Mouse (Mus musculus): ENCODE data around the gene Clec2h.
"Not testable (repeated sequence)": the region's sequence is repeated elsewhere in the genome, so short reads cannot be mapped to it uniquely, and the experiment has no call there.

Gene Clec2h

DNA sequence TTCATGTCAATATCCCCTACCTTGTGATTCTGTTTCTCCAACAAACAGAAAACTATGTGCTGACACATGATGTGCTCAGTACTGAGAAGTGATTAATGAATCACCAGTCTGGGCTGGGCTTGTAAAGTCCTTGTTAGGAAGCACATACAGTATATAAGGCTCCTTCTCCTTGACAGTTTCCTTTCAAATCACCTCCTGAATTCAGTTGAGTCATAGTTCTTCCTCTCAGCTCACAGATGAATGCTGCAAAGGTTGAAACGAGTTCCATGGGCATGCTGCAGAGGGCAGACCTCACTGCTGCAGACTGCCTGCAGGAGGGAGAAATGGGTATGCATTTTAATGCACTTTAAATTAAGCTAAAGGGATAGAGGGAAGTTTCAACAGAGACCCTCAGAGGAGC lies at the start of gene Clec2h:
Gene Clec2h, plus strand, starts transcription at position 180 of the 400 bp plus-strand sequence.
- in situ Hi-C loops (cut with MboI, MseI) = no loop called here

DNA sequence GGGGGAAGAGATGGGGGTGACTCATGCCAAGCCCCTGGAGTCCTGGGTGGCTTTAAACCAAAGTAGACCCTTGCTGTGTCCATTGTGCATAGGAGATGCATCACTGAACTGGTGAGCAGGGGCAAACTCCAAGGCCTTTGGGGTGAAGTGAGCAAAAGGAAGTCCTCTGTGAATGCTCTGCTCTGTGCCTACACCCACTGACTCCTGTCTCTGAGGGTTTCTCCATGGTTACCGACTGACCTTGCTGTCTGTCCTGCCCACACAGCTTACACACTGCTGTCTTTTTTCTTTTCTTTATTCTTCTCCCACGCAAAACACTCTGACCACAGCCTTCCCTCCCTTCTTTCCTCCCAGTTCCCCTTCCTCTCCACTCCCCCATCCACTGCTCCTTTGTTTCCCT lies 39.5 kb upstream of the Clec2h start:
- in situ Hi-C loops (cut with MboI, MseI) = no loop called here

DNA sequence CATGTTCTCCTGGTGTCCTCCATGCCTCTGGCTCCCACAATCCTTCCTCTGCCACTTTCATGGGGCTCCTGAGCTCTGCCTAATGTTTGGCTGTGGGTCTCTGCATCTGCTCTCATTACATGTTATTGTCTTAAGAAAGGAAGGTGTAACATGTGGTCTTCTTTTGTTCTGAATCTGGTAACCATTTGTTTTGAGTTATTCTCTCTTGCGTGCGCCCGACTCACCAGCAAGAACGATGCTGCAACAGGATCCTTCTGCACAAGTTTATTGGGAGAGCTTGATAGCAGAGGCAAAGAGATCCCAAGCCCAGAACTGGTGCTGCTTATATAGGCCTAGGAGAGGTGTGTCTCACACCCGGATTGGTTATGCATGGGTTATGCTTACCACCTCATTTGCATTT lies 38.8 kb upstream of the Clec2h start, which contains the start of gene Klrb1a:
Gene Klrb1a, minus strand, starts transcription at position 101 of the 400 bp plus-strand sequence.
- in situ Hi-C loops (cut with MboI, MseI) = not testable (repeated sequence)

DNA sequence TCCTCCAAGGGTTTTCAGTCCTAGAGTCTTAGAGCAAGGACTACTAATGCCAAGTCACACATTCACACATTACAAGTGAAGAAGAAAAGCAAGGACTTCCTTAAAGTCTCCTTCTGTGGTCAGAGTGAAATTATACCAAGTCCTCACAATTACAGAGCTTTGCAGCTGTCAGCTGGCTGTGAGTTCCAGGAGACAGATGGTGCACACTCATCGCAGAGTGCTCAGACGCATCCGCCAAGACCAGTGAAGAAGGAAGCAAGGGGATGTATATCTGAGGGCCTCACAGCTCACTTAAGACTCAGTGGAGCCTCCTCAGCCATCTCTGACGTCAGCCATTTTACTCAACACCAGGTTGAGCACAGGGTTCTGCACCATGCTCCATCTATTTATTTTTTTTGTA lies 37.8 kb upstream of the Clec2h start:
- in situ Hi-C loops (cut with MboI, MseI) = no loop called here

DNA sequence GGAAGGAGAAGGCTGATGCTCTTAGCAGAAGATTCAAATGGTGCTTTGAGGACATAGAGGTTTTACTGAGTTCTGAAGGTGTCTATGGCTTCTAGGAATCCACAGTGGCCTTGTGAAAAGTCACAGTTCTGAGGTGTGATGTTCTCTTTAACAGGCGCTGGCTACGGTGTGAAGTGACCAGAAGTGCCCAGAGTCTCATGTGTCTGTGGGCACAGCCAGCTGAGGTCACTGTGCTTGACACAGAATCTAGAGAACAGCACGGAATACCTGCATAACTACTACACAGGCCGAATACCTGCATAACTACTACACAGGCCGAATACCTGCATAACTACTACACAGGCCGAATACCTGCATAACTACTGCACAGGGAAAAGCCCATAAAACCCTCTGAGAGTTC lies 36.9 kb upstream of the Clec2h start:
- in situ Hi-C loops (cut with MboI, MseI) = not testable (repeated sequence)

DNA sequence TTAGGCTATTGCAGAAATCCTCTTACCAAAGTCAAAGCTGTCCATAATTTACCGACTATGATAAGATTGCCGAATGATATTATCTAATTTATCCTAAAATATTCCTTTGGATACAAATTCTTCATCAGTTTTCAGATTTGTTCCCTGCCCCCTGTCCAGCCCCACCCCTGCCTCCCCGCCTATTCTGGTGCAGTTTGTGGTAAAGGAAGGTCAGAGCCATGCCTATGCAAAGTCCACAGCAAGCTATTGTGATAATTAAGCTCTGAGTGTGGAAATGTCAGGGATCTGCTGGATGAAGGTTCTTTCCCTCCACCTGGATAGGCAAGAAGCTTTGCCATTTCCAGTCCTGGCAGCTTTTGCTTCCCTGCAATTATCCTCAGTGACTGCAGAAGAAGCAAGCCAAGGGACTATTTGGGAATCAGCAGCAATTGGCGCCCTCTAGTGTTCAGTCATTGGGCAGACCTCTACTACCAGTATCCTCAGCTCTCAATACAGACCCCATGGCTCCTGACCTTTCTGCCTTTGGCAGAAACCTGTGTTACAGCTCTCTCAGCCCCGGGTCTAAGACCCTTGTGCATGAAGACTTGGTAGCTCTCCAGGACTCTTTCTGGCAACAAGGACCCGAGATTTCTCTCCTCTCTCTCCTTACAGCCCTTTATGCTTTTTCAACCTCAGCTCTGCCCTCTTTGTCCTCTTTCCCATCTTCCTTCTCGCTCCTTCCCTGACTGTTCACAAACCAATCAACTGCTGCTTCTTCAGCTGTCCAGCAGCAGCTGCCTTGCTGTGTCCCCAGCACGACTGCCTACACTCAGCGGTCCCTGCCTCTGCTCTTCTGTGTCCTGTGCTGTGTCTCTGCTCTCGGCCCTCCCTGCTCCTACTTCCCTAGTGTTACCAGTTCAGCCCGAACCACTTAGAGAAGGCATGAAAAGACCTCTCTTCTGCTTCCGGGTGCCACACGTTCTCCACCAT lies 32.1 kb upstream of the Clec2h start:
- in situ Hi-C loops (cut with MboI, MseI) = not testable (repeated sequence)

DNA sequence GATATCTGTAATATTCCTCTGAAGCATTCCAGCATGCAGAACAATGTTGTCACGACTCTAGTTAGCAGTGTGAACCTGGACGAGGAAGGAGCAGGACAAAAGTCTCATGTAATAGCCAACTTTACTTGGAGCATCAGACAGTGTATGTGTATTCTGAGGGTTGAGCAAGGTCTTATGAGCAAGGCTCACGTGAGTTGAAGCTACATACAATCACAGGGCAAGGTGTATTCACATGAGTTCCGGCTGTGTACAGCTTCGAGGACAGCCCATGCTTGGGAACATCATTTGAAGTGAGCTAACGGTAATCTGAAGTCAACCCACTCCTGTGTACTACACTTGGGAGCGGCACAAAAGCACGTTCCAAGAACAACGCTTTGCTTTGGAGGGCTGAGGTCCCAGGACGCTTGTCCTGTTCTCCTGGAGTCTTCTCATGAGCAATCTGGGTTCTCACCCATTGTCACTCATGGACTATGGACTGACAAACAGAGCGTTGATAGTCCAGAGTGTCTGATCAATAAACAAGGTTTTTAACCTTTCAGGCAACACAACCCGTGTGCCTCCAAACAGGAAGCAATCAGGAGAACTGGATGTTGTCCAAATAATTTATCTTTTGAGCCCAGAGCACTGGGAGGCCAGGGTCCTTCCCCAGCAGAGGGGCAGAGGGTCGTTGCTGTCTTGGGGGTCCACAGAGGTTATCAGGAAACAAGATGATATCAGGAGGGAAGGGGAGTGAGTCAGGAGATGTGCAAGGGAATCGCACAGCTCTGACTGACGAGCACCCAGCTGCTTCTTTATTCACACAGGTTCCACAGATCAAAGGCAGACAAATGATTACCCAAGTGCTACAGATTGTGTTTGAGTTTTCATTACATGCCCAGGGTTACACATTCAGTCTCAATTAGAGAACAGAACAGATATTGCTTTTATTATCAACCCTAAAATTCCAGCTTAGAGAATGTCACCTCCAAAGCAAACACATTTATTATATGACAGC lies 31.0 kb upstream of the Clec2h start:
- in situ Hi-C loops (cut with MboI, MseI) = not testable (repeated sequence)

DNA sequence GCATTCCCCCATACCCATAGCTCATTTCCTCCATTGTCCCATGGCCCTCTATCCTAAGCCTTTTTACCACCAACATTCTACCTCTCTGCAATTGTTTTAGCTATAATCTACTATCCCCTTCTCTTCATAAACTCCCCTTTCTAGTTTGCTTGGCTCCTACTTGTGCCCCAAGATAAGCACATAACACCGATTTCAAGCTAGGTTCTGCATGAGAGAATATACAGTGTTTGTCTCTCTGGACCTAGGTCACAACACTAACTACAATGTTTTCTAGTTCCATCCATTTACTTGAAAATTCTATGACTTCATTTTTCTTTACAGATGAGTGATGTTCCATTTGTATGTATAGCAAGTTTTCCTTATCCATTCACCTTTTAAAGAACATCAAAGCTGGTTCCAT lies 21.5 kb upstream of the Clec2h start:
- in situ Hi-C loops (cut with MboI, MseI) = no loop called here

DNA sequence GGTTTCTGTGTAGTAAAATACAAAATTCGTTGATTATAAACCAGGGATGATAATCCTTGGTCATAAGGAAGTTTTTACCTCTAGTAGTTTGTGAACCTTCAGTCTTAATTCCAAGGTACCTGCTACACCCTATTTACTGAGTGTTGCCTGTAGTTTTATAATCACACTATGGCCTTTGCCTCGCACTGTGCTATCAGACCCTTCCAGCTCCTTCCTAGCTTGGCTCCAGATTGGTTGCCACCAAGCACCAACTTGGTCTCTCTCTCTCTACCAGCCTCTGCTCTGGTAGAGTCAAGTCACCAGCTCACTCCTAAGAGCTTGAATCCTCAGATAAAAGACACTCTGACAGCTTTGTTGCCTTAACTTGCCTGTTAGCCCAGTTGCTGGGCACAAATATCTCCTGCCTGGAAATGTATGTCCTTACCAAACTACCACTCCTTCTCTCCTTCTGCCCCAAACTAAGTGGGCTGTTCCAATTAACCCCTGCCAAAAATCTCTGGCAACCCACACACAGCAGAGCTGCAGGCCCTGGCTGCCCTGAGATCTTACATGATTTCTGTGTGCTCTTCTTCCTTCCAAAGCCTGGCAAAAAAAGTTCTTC lies 21.0 kb upstream of the Clec2h start:
- in situ Hi-C loops (cut with MboI, MseI) = no loop called here

DNA sequence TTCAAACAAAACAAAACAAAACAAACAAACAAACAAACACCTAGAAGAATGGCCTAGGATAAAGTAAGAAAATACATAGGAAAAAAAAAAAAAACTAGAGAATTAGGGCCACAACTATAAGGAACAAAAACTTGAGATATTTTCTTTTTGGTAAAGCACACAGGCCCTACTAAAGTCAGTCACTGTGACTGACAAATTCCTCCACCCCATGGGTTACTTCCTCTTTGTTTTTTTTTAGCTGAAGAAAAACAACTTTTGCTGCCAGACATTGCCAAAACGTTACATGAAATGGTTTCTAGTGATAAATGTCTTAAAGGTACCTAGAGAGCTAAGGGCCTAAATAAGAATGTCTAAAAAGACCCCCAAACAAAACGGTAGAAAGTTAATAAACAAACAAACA lies 18.2 kb upstream of the Clec2h start:
- in situ Hi-C loops (cut with MboI, MseI) = no loop called here

DNA sequence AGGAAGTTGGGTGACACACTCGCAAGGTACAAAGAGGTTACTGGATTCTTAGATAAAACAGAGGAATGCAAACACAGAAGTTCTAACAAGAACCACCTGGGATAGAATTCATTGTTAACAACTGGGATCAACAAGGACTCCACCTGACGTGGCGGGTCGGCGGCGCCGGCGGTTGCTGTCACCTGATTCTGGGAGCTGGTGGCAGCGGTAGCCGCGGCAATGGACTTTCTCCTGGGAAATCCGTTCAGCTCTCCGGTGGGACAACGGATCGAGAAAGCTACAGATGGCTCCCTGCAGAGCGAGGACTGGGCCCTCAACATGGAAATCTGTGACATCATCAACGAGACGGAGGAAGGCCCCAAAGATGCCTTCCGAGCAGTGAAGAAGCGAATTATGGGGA lies 17.5 kb upstream of the Clec2h start:
- in situ Hi-C loops (cut with MboI, MseI) = not testable (repeated sequence)

DNA sequence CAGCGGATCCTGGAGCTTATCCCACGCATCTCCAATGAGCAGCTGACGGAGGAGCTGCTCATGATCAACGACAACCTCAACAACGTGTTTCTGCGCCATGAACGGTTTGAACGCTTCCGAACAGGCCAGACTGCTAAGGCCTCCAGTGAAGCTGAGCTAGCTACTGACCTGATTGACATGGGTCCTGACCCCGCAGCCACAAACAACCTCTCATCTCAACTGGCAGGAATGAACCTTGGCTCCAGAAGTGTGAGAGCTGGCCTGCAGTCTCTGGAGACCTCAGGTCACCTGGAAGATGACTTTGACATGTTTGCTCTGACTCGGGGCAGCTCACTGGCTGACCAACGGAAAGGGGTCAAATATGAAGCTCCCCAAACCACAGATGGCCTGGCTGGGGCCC lies 16.5 kb upstream of the Clec2h start:
- in situ Hi-C loops (cut with MboI, MseI) = not testable (repeated sequence)

DNA sequence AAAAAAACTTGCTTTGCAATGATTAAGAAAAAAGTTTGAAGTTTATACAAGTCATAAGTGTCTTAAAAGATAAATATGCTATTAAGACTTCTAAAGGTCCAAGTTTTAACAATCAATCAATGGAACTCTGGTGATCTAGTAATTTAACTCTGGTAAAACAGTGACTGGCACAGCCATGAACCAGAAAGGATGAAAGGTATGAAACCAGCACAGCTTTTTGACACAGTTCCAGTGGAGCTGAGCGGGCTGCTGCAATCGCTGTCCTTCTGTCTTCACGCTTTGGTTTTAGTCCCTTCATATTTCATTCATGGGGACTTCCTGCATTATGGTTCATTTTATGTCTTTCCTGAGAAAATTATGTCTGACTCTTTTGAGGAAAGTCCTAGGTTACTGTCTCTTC lies 12.5 kb upstream of the Clec2h start:
- in situ Hi-C loops (cut with MboI, MseI) = loop anchor here in 1 of 2 experiments (10.0 kb wide), 1 partner anchor 745 kb away; the partner anchor contains the start of gene Clec1b

DNA sequence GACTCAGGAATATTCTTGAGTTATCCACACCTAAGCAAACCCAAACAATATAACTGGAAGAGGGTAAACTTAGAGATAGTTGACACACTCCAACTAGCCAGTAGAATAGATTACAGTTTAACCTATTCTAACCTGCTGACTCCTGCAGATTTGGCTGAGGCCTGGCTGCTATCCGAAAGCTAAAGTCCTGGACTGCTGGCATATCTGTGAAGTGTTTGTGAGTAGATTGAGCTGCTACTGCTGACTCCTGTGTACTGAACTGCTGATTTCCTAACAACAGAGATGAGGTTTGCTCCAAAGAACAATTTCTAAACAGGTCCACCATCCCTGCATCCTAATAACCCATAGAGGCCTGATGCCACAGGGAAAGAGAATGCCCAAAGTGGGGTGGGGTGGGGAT lies 12.0 kb upstream of the Clec2h start:
- in situ Hi-C loops (cut with MboI, MseI) = loop anchor here in 1 of 2 experiments (10.0 kb wide), 1 partner anchor 745 kb away; the partner anchor contains the start of gene Clec1b

DNA sequence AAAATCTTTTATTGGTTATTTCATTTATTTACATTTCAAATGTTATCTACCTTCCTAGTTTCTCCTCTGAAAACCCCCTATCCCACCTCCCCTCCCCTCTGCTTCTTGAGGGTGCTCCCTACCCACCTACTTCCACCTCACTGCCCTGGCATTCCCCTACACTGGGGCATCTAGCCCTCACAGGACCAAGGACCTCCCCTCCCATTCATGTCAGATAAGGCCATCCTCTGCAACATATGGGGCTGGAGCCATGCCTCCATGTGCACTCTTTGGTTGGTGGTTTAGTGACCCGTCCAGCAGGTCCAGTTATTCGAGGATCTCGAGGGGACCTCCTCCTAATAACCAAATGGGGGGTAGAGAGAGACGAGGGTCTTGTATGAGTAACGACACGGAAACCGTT lies 11.4 kb upstream of the Clec2h start:
- in situ Hi-C loops (cut with MboI, MseI) = loop anchor here in 1 of 2 experiments (10.0 kb wide), 1 partner anchor 744 kb away; the partner anchor contains the start of gene Clec1b

DNA sequence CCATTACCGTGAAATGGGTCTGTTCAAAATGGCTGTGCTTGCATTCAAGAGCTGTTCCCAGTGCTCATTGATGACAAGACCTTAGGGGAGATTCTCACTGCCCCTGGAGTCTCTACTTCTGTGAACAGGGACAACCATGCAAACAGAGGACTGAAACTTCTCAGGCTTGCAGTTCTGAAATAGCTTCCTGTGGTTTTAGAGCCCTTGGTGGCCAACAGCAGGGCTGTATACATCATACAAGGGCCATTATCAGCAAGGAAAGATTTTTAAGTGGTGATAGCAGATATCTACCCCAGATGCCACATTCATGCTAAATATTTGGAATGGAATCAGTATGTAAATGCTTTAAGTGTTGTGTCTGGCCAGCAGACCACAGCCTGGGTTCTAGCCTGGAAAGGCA lies 9.2 kb upstream of the Clec2h start:
- in situ Hi-C loops (cut with MboI, MseI) = loop anchor here in 1 of 2 experiments (10.0 kb wide), 1 partner anchor 742 kb away; the partner anchor contains the start of gene Clec1b

DNA sequence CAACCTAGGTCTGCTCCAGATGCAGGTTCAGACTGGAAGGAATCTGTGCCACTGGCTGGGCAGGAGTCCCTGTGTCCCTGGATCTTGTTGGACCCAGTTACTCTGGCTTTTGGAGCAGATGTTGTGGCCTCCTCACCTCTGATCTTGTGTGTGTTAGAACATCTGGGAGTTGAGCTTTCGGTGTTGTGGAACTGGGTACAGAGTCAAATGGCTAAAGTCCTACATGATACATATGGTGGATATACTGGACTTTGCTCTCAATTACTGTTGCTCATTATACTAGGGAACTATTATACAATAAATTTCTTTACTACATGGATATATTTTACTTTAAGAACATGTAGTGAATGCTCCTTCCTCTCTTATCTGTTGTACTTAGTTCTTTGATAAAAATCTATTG lies 936 bp upstream of the Clec2h start:
- in situ Hi-C loops (cut with MboI, MseI) = no loop called here

DNA sequence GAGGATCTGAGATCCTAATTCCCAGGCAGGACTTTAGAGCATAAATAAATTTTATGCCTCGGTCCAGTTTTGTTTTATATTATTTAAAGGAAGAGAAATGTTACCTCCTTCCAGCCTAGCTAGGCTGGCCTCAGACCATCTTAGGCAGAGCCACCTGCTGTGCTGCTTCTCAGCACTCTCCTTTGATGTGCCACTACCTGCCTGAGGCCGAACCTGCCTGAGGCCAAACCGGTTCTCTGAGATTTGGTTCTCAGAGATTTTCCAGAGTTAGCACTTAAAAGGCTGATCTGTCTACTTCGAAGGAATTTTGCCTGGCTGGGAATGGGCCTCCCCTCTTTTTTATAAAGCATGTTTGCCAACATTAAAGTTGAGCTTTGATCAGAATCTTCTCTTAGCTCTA lies 7.8 kb downstream of the Clec2h start:
- in situ Hi-C loops (cut with MboI, MseI) = no loop called here

DNA sequence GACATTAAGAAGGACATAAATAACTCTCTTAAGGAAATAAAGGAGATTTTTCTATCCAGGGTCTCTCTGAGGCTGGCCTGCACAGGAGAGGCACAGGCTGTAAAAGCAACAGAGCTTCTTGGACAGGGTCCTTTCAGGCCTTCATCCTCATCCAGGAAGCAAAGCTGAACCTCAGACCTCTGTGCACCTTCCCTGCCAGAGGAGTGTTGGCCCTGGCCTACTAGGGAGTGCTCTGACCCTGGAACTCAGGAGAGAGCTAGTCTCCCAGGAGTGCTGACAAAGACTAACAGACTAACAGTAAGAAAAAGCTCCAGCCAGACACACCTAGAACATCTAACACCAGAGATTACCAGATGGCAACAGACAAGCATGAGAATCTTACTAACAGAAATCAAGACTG lies 17.4 kb downstream of the Clec2h start:
- in situ Hi-C loops (cut with MboI, MseI) = no loop called here

DNA sequence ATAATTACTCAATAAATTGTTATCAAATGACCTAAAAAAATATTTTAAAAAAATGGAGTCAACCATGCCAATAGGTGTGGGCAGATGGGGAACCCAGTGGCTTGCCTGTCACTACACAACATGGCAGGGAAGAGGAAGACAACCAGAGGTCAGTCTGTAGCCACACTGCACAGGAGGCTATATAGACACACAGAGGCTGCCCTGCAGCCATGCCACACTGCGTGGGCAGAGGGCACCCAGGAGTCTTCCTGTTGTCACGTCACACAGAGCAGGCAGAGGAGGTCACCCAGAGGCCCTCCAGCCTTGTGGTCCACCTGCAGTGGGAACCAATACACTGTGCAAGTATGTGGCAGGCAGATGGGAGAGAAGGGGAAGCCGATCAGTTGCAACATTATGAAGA lies 39.5 kb downstream of the Clec2h start:
- in situ Hi-C loops (cut with MboI, MseI) = no loop called here

DNA sequence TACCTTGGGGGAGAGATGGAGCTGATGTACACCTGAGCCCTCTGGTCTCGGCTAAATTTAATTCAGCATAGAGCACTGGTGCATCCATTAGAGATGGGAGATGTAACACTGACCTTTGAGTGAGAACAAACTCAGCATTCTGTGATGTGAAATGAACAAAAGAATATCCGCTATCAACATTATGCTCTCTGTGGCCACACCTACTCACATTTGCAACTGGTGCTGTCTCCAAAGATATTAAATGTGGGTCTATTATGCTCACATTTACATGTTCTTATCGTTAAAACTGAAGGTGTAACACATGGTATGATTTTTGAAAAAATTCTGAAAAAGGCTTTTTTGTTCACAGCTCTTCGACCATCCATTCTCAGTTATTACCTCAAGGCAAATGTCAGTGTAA lies 60.8 kb downstream of the Clec2h start, which contains the start of gene Klrb1:
Gene Klrb1, minus strand, starts transcription at position 101 of the 400 bp plus-strand sequence.
- in situ Hi-C loops (cut with MboI, MseI) = loop anchor here in 1 of 2 experiments (10.0 kb wide), 1 partner anchor 422 kb away; no protein-coding TSS in a partner anchor

Data from T-helper 17 cell (primary cell).